Mouse (Mus musculus): ENCODE results near the gene Aldh6a1. TPM values are rescaled to one million over a fixed set of nuclear protein-coding genes. Genes with fewer than 3 reads are reported as not detected.

Gene Aldh6a1
- polyA plus RNA-seq, 1 experiment: 2.6 TPM

DNA sequence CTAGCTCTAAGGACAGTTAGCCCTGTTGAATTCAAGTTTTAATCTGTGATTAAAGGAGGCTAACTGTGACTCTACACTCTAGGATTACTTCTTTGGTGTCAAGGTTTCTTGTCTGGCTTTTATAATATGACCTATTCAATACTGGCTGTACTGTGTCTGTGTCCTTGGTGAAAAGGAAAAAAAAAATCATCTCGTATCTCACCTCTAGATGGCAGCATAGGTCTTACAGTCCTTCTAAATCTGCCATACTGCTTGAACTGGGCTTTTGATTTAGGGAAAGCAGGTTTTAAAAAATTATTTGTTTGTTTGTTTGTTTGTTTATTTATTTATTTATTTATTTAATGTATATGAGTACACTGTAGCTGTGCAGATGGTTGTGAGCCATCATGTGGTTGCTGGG, 17.9 kb upstream of the Aldh6a1 start:
- Histone ChIP-seq H3K4me3 (ENCODE audit: extremely low read depth, insufficient read depth, insufficient read length) (no peak overlapping the region), H3K36me3 (ENCODE audit: control insufficient read depth, insufficient read depth, low read length) (peaks cover 9% of the 10 kb centered on the region), H3K4me1 (ENCODE audit: control insufficient read depth, insufficient read depth, insufficient read length) (no peaks in the 10 kb centered on the region), H3K27ac (ENCODE audit: insufficient read depth, low read length) (no peak overlapping the region), H3K27me3 (ENCODE audit: control insufficient read depth, insufficient read depth, low read length) (no peaks in the 10 kb centered on the region)
- peak in 1 of 2 experiments; percentile 33 for DNase-seq (ENCODE audit: low read depth in 1 of 2, low spot score in 2 of 2)
- TF ChIP-seq POLR2A (IDR thresholded peaks at IDR 0.05; ENCODE audit: low read depth, low read length) (no peak), CTCF (IDR thresholded peaks at IDR 0.05; ENCODE audit: extremely low read depth, insufficient read depth, insufficient read length, insufficient replicate concordance) (no peak)
- 2% methylated on average over 1 of the region's 1 CpGs for WGBS

DNA sequence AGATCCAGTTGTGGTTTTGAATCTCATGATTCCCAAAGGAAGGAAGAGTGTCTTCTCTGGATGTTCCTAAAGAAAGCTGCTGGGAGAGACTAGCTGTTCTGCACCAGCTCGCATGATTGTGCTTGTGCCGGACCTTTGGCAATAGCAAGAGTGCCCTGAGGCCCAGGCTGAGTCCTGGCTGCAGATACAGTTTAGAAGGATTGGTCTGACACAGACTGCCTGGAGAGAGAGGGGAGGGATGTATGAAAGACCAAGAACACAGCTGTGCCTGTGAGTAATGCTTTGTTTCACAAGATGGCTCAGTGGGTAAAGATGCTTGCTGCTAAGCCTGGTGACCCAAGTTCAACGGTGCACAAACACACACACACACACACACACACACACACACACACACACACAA, 12.1 kb upstream of the Aldh6a1 start:
- Histone ChIP-seq H3K27ac (ENCODE audit: insufficient read depth, low read length) (no peak overlapping the region), H3K4me3 (ENCODE audit: extremely low read depth, insufficient read depth, insufficient read length) (no peak overlapping the region), H3K4me1 (ENCODE audit: control insufficient read depth, insufficient read depth, insufficient read length) (no peaks in the 10 kb centered on the region), H3K27me3 (ENCODE audit: control insufficient read depth, insufficient read depth, low read length) (no peaks in the 10 kb centered on the region), H3K36me3 (ENCODE audit: control insufficient read depth, insufficient read depth, low read length) (peaks cover 24% of the 10 kb centered on the region)
- TF ChIP-seq POLR2A (IDR thresholded peaks at IDR 0.05; ENCODE audit: low read depth, low read length) (no peak), CTCF (IDR thresholded peaks at IDR 0.05; ENCODE audit: extremely low read depth, insufficient read depth, insufficient read length, insufficient replicate concordance) (no peak)
- 95% methylated on average over 3 of the region's 3 CpGs for WGBS
- DNase-seq (ENCODE audit: low read depth in 1 of 2, low spot score in 2 of 2): no peak

DNA sequence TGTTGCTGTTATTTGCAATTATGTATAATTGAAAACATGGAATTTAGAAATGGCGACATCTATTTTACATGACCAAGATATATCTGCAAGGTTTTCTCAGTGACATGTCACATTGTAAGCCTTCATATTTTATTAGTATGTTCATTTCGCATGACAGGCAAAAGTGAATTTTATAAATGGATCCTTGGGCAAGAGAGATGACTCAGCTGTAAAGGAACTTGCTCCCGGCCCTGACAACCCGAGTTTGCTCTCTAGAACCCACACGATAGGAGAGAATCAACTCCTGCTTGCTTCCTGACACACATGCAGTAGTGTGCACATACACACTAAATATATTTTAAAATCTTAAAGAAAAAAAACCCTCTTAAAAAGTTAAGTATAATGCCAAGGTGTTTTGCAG, 10.6 kb upstream of the Aldh6a1 start:
- 90% methylated on average over 5 of the region's 5 CpGs for WGBS
- no peaks in the 10 kb centered on the region for H3K27me3 ChIP-seq (ENCODE audit: control insufficient read depth, insufficient read depth, low read length)
- TF ChIP-seq POLR2A (IDR thresholded peaks at IDR 0.05; ENCODE audit: low read depth, low read length): no peak
- no peak for TF ChIP-seq CTCF (IDR thresholded peaks at IDR 0.05; ENCODE audit: extremely low read depth, insufficient read depth, insufficient read length, insufficient replicate concordance)
- no peak overlapping the region for H3K4me3 ChIP-seq (ENCODE audit: extremely low read depth, insufficient read depth, insufficient read length)
- peaks cover 25% of the 10 kb centered on the region for H3K36me3 ChIP-seq (ENCODE audit: control insufficient read depth, insufficient read depth, low read length)
- DNase-seq (ENCODE audit: low read depth in 1 of 2, low spot score in 2 of 2): no peak
- no peak overlapping the region for H3K27ac ChIP-seq (ENCODE audit: insufficient read depth, low read length)
- H3K4me1 ChIP-seq (ENCODE audit: control insufficient read depth, insufficient read depth, insufficient read length): no peaks in the 10 kb centered on the region

DNA sequence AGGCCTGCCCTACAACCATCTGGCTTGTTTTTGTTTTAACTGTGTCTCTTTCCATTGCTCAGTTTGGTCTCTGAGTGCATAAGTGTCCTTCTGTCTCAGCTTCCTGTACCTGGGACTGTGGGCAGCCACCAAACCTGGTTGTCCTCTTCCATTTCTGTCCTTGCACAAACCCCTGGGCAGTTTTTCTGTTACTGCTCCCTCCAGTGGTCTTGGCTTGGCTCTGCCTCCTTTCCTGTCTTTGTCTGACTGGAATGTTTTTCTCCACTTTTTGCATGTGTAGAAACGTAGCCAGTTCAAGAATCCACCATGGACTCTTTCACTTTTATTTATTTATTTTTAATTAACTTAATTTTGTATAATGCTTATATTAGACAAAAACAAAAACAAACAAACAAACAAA, 9.0 kb upstream of the Aldh6a1 start:
- TF ChIP-seq CTCF (IDR thresholded peaks at IDR 0.05; ENCODE audit: extremely low read depth, insufficient read depth, insufficient read length, insufficient replicate concordance): no peak
- no peak for TF ChIP-seq POLR2A (IDR thresholded peaks at IDR 0.05; ENCODE audit: low read depth, low read length)
- Histone ChIP-seq H3K4me1 (ENCODE audit: control insufficient read depth, insufficient read depth, insufficient read length) (no peaks in the 10 kb centered on the region), H3K4me3 (ENCODE audit: extremely low read depth, insufficient read depth, insufficient read length) (no peak overlapping the region), H3K27ac (ENCODE audit: insufficient read depth, low read length) (no peak overlapping the region), H3K27me3 (ENCODE audit: control insufficient read depth, insufficient read depth, low read length) (no peaks in the 10 kb centered on the region), H3K36me3 (ENCODE audit: control insufficient read depth, insufficient read depth, low read length) (peaks cover 24% of the 10 kb centered on the region)
- no peak for DNase-seq (ENCODE audit: low read depth in 1 of 2, low spot score in 2 of 2)
- 71% methylated on average over 1 of the region's 1 CpGs for WGBS

DNA sequence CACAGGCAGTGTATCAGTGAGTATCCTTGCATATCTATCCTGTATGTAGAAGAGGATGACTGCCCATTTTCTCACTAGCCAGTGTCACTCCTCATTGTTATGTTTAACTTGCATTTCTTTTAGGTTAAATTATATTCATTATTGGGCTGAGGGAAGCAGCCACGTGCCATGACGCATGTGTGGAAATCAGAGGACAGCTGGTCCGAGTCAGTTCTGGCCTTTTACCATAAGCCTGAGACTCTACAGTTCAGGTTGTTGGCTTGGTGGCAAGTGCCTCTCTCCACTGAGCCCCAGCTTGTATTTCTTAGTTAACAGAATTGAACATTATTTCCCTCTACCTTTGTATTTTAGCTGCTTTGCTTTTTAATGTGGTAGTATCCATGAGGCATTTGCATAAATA, 6.1 kb upstream of the Aldh6a1 start:
- Histone ChIP-seq H3K4me1 (ENCODE audit: control insufficient read depth, insufficient read depth, insufficient read length) (peaks cover 2% of the 10 kb centered on the region; the same call in 1 of the 2 replicates), H3K4me3 (ENCODE audit: extremely low read depth, insufficient read depth, insufficient read length) (no peak overlapping the region), H3K27ac (ENCODE audit: insufficient read depth, low read length) (no peak overlapping the region), H3K27me3 (ENCODE audit: control insufficient read depth, insufficient read depth, low read length) (no peaks in the 10 kb centered on the region), H3K36me3 (ENCODE audit: control insufficient read depth, insufficient read depth, low read length) (peaks cover 14% of the 10 kb centered on the region)
- WGBS: 92% methylated on average over 3 of the region's 3 CpGs
- TF ChIP-seq CTCF (IDR thresholded peaks at IDR 0.05; ENCODE audit: extremely low read depth, insufficient read depth, insufficient read length, insufficient replicate concordance) (no peak), POLR2A (IDR thresholded peaks at IDR 0.05; ENCODE audit: low read depth, low read length) (no peak)
- no peak for DNase-seq (ENCODE audit: low read depth in 1 of 2, low spot score in 2 of 2)

DNA sequence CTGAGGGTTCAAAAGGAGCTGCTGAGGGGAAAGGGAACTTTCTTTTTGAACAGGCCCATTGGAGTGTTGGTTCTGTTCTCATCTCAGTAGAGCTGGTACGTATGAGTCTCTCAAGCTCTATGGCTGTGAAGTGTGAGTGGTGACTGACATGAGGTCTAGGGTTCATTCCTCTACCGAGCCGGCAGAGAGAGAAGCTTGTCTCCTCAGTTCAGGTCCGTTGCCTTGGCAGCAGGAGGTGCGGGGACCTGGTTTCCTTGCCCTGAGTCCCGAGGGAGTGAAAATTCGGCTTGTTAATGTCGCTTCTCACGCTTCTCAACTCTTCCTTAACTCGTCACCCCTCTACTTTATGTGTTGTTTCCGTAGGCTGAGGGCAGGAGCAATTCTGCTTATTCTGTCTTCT, 997 bp upstream of the Aldh6a1 start:
- peak; percentile 5 to 9 for DNase-seq (ENCODE audit: low read depth in 1 of 2, low spot score in 2 of 2)
- Histone ChIP-seq H3K27me3 (ENCODE audit: control insufficient read depth, insufficient read depth, low read length) (no peaks in the 10 kb centered on the region), H3K36me3 (ENCODE audit: control insufficient read depth, insufficient read depth, low read length) (peaks cover under 1% of the 10 kb centered on the region; the same call in 1 of the 2 replicates), H3K27ac (ENCODE audit: insufficient read depth, low read length) (peak overlapping the region; percentile 58; the same call in 1 of the 2 replicates), H3K4me3 (ENCODE audit: extremely low read depth, insufficient read depth, insufficient read length) (peak overlapping the region; percentile 66), H3K4me1 (ENCODE audit: control insufficient read depth, insufficient read depth, insufficient read length) (peaks cover 2% of the 10 kb centered on the region; the same call in 1 of the 2 replicates)
- TF ChIP-seq POLR2A (IDR thresholded peaks at IDR 0.05; ENCODE audit: low read depth, low read length) (no peak), CTCF (IDR thresholded peaks at IDR 0.05; ENCODE audit: extremely low read depth, insufficient read depth, insufficient read length, insufficient replicate concordance) (no peak)
- WGBS: 1% methylated on average over 11 of the region's 11 CpGs

DNA sequence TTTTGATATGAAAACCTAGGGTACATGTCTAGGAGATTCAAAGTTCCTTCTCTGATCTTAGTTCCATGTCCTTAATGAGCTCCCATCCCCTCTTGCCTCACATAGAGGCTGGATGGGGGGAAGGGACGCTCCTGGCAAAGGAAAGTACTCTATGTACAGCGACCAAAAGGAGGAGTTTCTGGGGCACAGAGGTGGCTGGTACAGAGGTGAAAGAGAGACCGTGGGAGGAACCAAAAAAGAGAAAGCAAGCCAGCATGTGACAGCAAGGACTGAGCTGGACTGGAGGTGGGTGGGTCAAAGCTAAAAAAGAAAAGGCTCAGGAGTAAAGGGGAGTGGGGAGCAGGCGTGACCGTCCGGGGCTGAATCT, 470 bp downstream of the Aldh6a1 start:
- H3K4me3 ChIP-seq (ENCODE audit: extremely low read depth, insufficient read depth, insufficient read length): peak overlapping the region; percentile 66
- under 1% methylated on average over 6 of the region's 6 CpGs for WGBS
- H3K27me3 ChIP-seq (ENCODE audit: control insufficient read depth, insufficient read depth, low read length): no peaks in the 10 kb centered on the region
- no peak for DNase-seq (ENCODE audit: low read depth in 1 of 2, low spot score in 2 of 2)
- peaks cover 2% of the 10 kb centered on the region; the same call in 1 of the 2 replicates for H3K4me1 ChIP-seq (ENCODE audit: control insufficient read depth, insufficient read depth, insufficient read length)
- TF ChIP-seq CTCF (IDR thresholded peaks at IDR 0.05; ENCODE audit: extremely low read depth, insufficient read depth, insufficient read length, insufficient replicate concordance) (no peak), POLR2A (IDR thresholded peaks at IDR 0.05; ENCODE audit: low read depth, low read length) (no peak)
- H3K36me3 ChIP-seq (ENCODE audit: control insufficient read depth, insufficient read depth, low read length): no peaks in the 10 kb centered on the region
- H3K27ac ChIP-seq (ENCODE audit: insufficient read depth, low read length): peak overlapping the region; percentile 58

Data from spleen, adult 2 months (tissue).